Mouse (Mus musculus) ES-Bruce4 (cell line): ENCODE results near the gene Col4a4.

Experiments used
- CTCF ChIP-seq: IDR thresholded peaks from one replicate; pipeline ENCODE4 v1.8.1; 2011; ENCODE audit warnings: low read depth, low read length
- EP300 ChIP-seq: IDR thresholded peaks from 2 replicates; pipeline ENCODE4 v1.6.1; 2011; ENCODE audit warnings: low read depth, low read length; ENCODE audit not compliant: insufficient read depth
- POLR2A ChIP-seq: IDR thresholded peaks from one replicate; pipeline ENCODE4 v1.8.1; 2011; ENCODE audit warnings: low read length; ENCODE audit not compliant: insufficient read depth

DNA sequence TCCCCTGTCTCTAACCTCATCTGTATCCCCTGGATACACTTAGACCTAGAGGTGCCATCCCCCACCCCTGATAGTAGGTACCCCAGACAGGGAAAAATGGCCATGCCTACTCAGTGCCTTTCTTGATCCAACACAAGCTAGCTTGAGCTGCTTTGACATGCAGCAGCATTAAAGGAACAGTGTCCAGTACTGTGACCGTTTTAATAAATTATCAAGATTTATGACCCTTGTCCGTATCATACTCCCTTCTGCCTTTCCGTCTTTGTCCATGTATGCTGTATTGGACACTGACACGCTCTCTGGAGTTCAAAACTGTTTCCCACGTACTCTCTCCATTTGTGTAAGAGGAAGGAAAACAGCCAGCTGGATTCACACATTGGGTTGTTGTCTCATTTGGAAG, 158.9 kb downstream of the Col4a4 start:
- TF ChIP-seq POLR2A (no peak), CTCF (no peak), EP300 (no peak)
